Mouse (Mus musculus) liver, postnatal 0 days (tissue): ENCODE measurements at regions not wholly inside any gene's neighbourhood (a gene's known extent, or its start where the extent isn't known, plus 50 kb on each side); places are given as distances from the start of the nearest gene placed in this dataset.

Experiments used
- CTCF ChIP-seq: sonication (generic); IDR thresholded peaks from 2 replicates; pipeline ENCODE4 v1.5.1; 2016; ENCODE audit warnings: antibody characterized with exemption, low read depth
- EP300 ChIP-seq: IDR thresholded peaks from 2 replicates; pipeline ENCODE4 v1.6.1; 2016; ENCODE audit warnings: antibody characterized with exemption, low read depth, mild to moderate bottlenecking

GRCm38 (mm10) chr17:45955481-45955880 is 76.7 kb downstream of the Vegfa start:
- TF ChIP-seq CTCF (no peak), EP300 (no peak)
